Mouse (Mus musculus): ENCODE results near the gene Aurkaip1. TPM values are rescaled to one million over a fixed set of nuclear protein-coding genes. Genes with fewer than 3 reads are reported as not detected.

The Aurkaip1 gene
- total RNA-seq, 2 experiments from 2014 or later = 95.9 to 105 TPM

- DNase-seq (ENCODE audit: extremely low spot score in 1 of 2, low spot score in 1 of 2) = no peak
These were observed 7.6 kb upstream of the Aurkaip1 start for GRCm38 (mm10) chr4:155823443-155823842.

- no peak for DNase-seq (ENCODE audit: extremely low spot score in 1 of 2, low spot score in 1 of 2)
These were observed 1.2 kb upstream of the Aurkaip1 start for GRCm38 (mm10) chr4:155829866-155830265.

GRCm38 (mm10) chr4:155830596-155830995, 476 bp upstream of the Aurkaip1 start:
- DNase-seq (ENCODE audit: extremely low spot score in 1 of 2, low spot score in 1 of 2) = no peak

- DNase-seq (ENCODE audit: extremely low spot score in 1 of 2, low spot score in 1 of 2) = no peak
These were observed 759 bp downstream of the Aurkaip1 start for GRCm38 (mm10) chr4:155831831-155832230.

- DNase-seq (ENCODE audit: extremely low spot score in 1 of 2, low spot score in 1 of 2) = no peak
These were observed 1.2 kb downstream of the Aurkaip1 start for GRCm38 (mm10) chr4:155832321-155832720.

GRCm38 (mm10) chr4:155833234-155833633, 2.2 kb downstream of the Aurkaip1 start:
- no peak for DNase-seq (ENCODE audit: extremely low spot score in 1 of 2, low spot score in 1 of 2)

GRCm38 (mm10) chr4:155833836-155834235, 2.8 kb downstream of the Aurkaip1 start:
- DNase-seq (ENCODE audit: extremely low spot score in 1 of 2, low spot score in 1 of 2) = peak in 1 of 2 experiments; percentile 68

GRCm38 (mm10) chr4:155837404-155838010, 6.4 kb downstream of the Aurkaip1 start:
- DNase-seq (ENCODE audit: extremely low spot score in 1 of 2, low spot score in 1 of 2) = no peak

- DNase-seq (ENCODE audit: extremely low spot score in 1 of 2, low spot score in 1 of 2) = no peak
These were observed 7.4 kb downstream of the Aurkaip1 start for GRCm38 (mm10) chr4:155838187-155839153.

- no peak for DNase-seq (ENCODE audit: extremely low spot score in 1 of 2, low spot score in 1 of 2)
These were observed 8.4 kb downstream of the Aurkaip1 start, which contains the start of gene Mxra8 for GRCm38 (mm10) chr4:155839483-155839910. TSS of gene Mxra8 (plus strand) at chr4:155839680.

- DNase-seq (ENCODE audit: extremely low spot score in 1 of 2, low spot score in 1 of 2) = no peak
These were observed 9.3 kb downstream of the Aurkaip1 start for GRCm38 (mm10) chr4:155840076-155841002.

GRCm38 (mm10) chr4:155841003-155841454, 10.0 kb downstream of the Aurkaip1 start:
- DNase-seq (ENCODE audit: extremely low spot score in 1 of 2, low spot score in 1 of 2) = no peak

GRCm38 (mm10) chr4:155841651-155842270, 10.7 kb downstream of the Aurkaip1 start:
- no peak for DNase-seq (ENCODE audit: extremely low spot score in 1 of 2, low spot score in 1 of 2)

- no peak for DNase-seq (ENCODE audit: extremely low spot score in 1 of 2, low spot score in 1 of 2)
These were observed 12.2 kb downstream of the Aurkaip1 start for GRCm38 (mm10) chr4:155843231-155843630.

GRCm38 (mm10) chr4:155846871-155847578, 16.0 kb downstream of the Aurkaip1 start, which contains the start of gene Dvl1:
TSS of gene Dvl1 (plus strand) at chr4:155847402.
- DNase-seq (ENCODE audit: extremely low spot score in 1 of 2, low spot score in 1 of 2) = peak; percentile 96 to 98

GRCm38 (mm10) chr4:155847591-155848352, 16.7 kb downstream of the Aurkaip1 start:
- no peak for DNase-seq (ENCODE audit: extremely low spot score in 1 of 2, low spot score in 1 of 2)

- DNase-seq (ENCODE audit: extremely low spot score in 1 of 2, low spot score in 1 of 2) = no peak
These were observed 17.5 kb downstream of the Aurkaip1 start for GRCm38 (mm10) chr4:155848434-155849095.

GRCm38 (mm10) chr4:155849391-155849790, 18.3 kb downstream of the Aurkaip1 start:
- no peak for DNase-seq (ENCODE audit: extremely low spot score in 1 of 2, low spot score in 1 of 2)
